Mouse (Mus musculus): ENCODE data around the gene Trcg1. TPM values are rescaled to one million over a fixed set of nuclear protein-coding genes. Genes with fewer than 3 reads are reported as not detected.

Gene Trcg1
- polyA plus RNA-seq, 2 experiments: not detected

- DNase-seq (ENCODE audit: low spot score) (no peak), ATAC-seq (ENCODE audit: low FRiP score, low read depth) (no peak)
- Histone ChIP-seq H3K27me3 (ENCODE audit: control insufficient read depth, insufficient read depth, low read length) (no peaks in the 10 kb centered on the region), H3K9me3 (ENCODE audit: control insufficient read depth, low read length) (no peaks in the 10 kb centered on the region), H3K4me2 (replicated peaks; ENCODE audit: low read depth, low read length, severe bottlenecking) (no peak overlapping the region), H3K4me3 (replicated peaks; ENCODE audit: low read length) (no peak overlapping the region), H3K27ac (replicated peaks; ENCODE audit: low read depth, low read length) (no peak overlapping the region), H3K9ac (ENCODE audit: low read depth, low read length, severe bottlenecking) (no peak overlapping the region), H3K36me3 (ENCODE audit: control insufficient read depth, insufficient read depth, low read length) (no peaks in the 10 kb centered on the region), H3K4me1 (ENCODE audit: control insufficient read depth, insufficient read depth, low read length) (no peaks in the 10 kb centered on the region)
- no peak for TF ChIP-seq POLR2A (IDR thresholded peaks at IDR 0.05; ENCODE audit: borderline replicate concordance, extremely low read depth, insufficient read depth, insufficient read length)
- 12% methylated on average over 3 of the region's 3 CpGs for WGBS
Observed at GRCm38 (mm10) chr9:57268575-57268974, 32.2 kb downstream of the Trcg1 start.

- H3K27ac ChIP-seq (replicated peaks; ENCODE audit: low read depth, low read length): no peak overlapping the region
- H3K9ac ChIP-seq (ENCODE audit: low read depth, low read length, severe bottlenecking): no peak overlapping the region
- no peak for ATAC-seq (ENCODE audit: low FRiP score, low read depth)
- TF ChIP-seq POLR2A (IDR thresholded peaks at IDR 0.05; ENCODE audit: borderline replicate concordance, extremely low read depth, insufficient read depth, insufficient read length): no peak
- no peak for DNase-seq (ENCODE audit: low spot score)
- H3K4me2 ChIP-seq (replicated peaks; ENCODE audit: low read depth, low read length, severe bottlenecking): no peak overlapping the region
- no peaks in the 10 kb centered on the region for H3K27me3 ChIP-seq (ENCODE audit: control insufficient read depth, insufficient read depth, low read length)
- no peaks in the 10 kb centered on the region for H3K4me1 ChIP-seq (ENCODE audit: control insufficient read depth, insufficient read depth, low read length)
- no peaks in the 10 kb centered on the region for H3K9me3 ChIP-seq (ENCODE audit: control insufficient read depth, low read length)
- WGBS: 29% methylated on average over 1 of the region's 1 CpGs
- H3K4me3 ChIP-seq (replicated peaks; ENCODE audit: low read length): no peak overlapping the region
- H3K36me3 ChIP-seq (ENCODE audit: control insufficient read depth, insufficient read depth, low read length): no peaks in the 10 kb centered on the region
Observed at GRCm38 (mm10) chr9:57269384-57269783, 33.0 kb downstream of the Trcg1 start.

GRCm38 (mm10) chr9:57270399-57270798 is 34.0 kb downstream of the Trcg1 start:
- no peaks in the 10 kb centered on the region for H3K4me1 ChIP-seq (ENCODE audit: control insufficient read depth, insufficient read depth, low read length)
- TF ChIP-seq POLR2A (IDR thresholded peaks at IDR 0.05; ENCODE audit: borderline replicate concordance, extremely low read depth, insufficient read depth, insufficient read length): no peak
- H3K9me3 ChIP-seq (ENCODE audit: control insufficient read depth, low read length): no peaks in the 10 kb centered on the region
- H3K4me2 ChIP-seq (replicated peaks; ENCODE audit: low read depth, low read length, severe bottlenecking): no peak overlapping the region
- DNase-seq (ENCODE audit: low spot score): no peak
- 6% methylated on average over 8 of the region's 8 CpGs for WGBS
- H3K27ac ChIP-seq (replicated peaks; ENCODE audit: low read depth, low read length): no peak overlapping the region
- ATAC-seq (ENCODE audit: low FRiP score, low read depth): no peak
- no peaks in the 10 kb centered on the region for H3K36me3 ChIP-seq (ENCODE audit: control insufficient read depth, insufficient read depth, low read length)
- H3K9ac ChIP-seq (ENCODE audit: low read depth, low read length, severe bottlenecking): no peak overlapping the region
- no peaks in the 10 kb centered on the region for H3K27me3 ChIP-seq (ENCODE audit: control insufficient read depth, insufficient read depth, low read length)
- H3K4me3 ChIP-seq (replicated peaks; ENCODE audit: low read length): no peak overlapping the region

- Histone ChIP-seq H3K4me1 (ENCODE audit: control insufficient read depth, insufficient read depth, low read length) (no peaks in the 10 kb centered on the region), H3K27ac (replicated peaks; ENCODE audit: low read depth, low read length) (no peak overlapping the region)
- 38% methylated on average over 1 of the region's 1 CpGs for WGBS
Observed at GRCm38 (mm10) chr9:57271081-57271480, 34.7 kb downstream of the Trcg1 start.

GRCm38 (mm10) chr9:57271837-57272562 is 35.6 kb downstream of the Trcg1 start:
- H3K9me3 ChIP-seq (ENCODE audit: control insufficient read depth, low read length): no peaks in the 10 kb centered on the region
- H3K27ac ChIP-seq (replicated peaks; ENCODE audit: low read depth, low read length): no peak overlapping the region
- H3K4me3 ChIP-seq (replicated peaks; ENCODE audit: low read length): no peak overlapping the region
- ATAC-seq (ENCODE audit: low FRiP score, low read depth) (no peak), DNase-seq (ENCODE audit: low spot score) (no peak)
- H3K9ac ChIP-seq (ENCODE audit: low read depth, low read length, severe bottlenecking): no peak overlapping the region
- no peak for TF ChIP-seq POLR2A (IDR thresholded peaks at IDR 0.05; ENCODE audit: borderline replicate concordance, extremely low read depth, insufficient read depth, insufficient read length)
- WGBS: 55% methylated on average over 9 of the region's 9 CpGs
- no peak overlapping the region for H3K4me2 ChIP-seq (replicated peaks; ENCODE audit: low read depth, low read length, severe bottlenecking)
- no peaks in the 10 kb centered on the region for H3K36me3 ChIP-seq (ENCODE audit: control insufficient read depth, insufficient read depth, low read length)
- no peaks in the 10 kb centered on the region for H3K4me1 ChIP-seq (ENCODE audit: control insufficient read depth, insufficient read depth, low read length)
- H3K27me3 ChIP-seq (ENCODE audit: control insufficient read depth, insufficient read depth, low read length): no peaks in the 10 kb centered on the region

More at GRCm38 (mm10) chr9:57271081-57271480, 34.7 kb downstream of the Trcg1 start:
- H3K9ac ChIP-seq (ENCODE audit: low read depth, low read length, severe bottlenecking): no peak overlapping the region
- no peaks in the 10 kb centered on the region for H3K36me3 ChIP-seq (ENCODE audit: control insufficient read depth, insufficient read depth, low read length)
- TF ChIP-seq POLR2A (IDR thresholded peaks at IDR 0.05; ENCODE audit: borderline replicate concordance, extremely low read depth, insufficient read depth, insufficient read length): no peak
- H3K27me3 ChIP-seq (ENCODE audit: control insufficient read depth, insufficient read depth, low read length): no peaks in the 10 kb centered on the region
- DNase-seq (ENCODE audit: low spot score): no peak
- H3K9me3 ChIP-seq (ENCODE audit: control insufficient read depth, low read length): no peaks in the 10 kb centered on the region
- no peak overlapping the region for H3K4me3 ChIP-seq (replicated peaks; ENCODE audit: low read length)
- no peak for ATAC-seq (ENCODE audit: low FRiP score, low read depth)
- no peak overlapping the region for H3K4me2 ChIP-seq (replicated peaks; ENCODE audit: low read depth, low read length, severe bottlenecking)

All from limb, embryonic 14.5 days (tissue).